13 mouse cellular contexts compared by ENCODE assay signal in genomic region chr3:51072417-51072816, GRCm38 (mm10).
DNase-seq lines count a peak whose midpoint lies in the region; ATAC-seq and TF ChIP-seq lines count a peak whose summit lies in the region.
"Had no signal": no experiment of that assay in that cellular context is flagged by ENCODE, and none has a peak within 500 bp of the region (broad histone marks: within the 10 kb centered on the region; RNA-seq: fewer than 3 reads in every experiment).

No protein-coding gene starts in this region.

- H3K27me3 ChIP-seq in forebrain, embryonic 11.5 days (ENCODE audit: control insufficient read depth, insufficient read depth, low read length) = no peaks in the 10 kb centered on the region
- H3K27me3 ChIP-seq in forebrain, postnatal 0 days (ENCODE audit: insufficient read depth, low read length) = no peaks in the 10 kb centered on the region
- no peaks in the 10 kb centered on the region for H3K27me3 ChIP-seq in kidney, embryonic 16.5 days (ENCODE audit: insufficient read depth, low read length)
- no peaks in the 10 kb centered on the region for H3K27me3 ChIP-seq in neural tube, embryonic 13.5 days
- no peaks in the 10 kb centered on the region for H3K27me3 ChIP-seq in neural tube, embryonic 15.5 days (replicated peaks)
- H3K27me3 ChIP-seq: hindbrain, embryonic 15.5 days; limb, embryonic 15.5 days had no signal

- no peaks in the 10 kb centered on the region for H3K36me3 ChIP-seq in forebrain, embryonic 11.5 days (ENCODE audit: control insufficient read depth, insufficient read depth, low read length)
- H3K36me3 ChIP-seq in forebrain, postnatal 0 days (ENCODE audit: insufficient read depth) = no peaks in the 10 kb centered on the region
- H3K36me3 ChIP-seq in kidney, embryonic 16.5 days (ENCODE audit: insufficient read depth, low read length) = no peaks in the 10 kb centered on the region
- no peaks in the 10 kb centered on the region for H3K36me3 ChIP-seq in neural tube, embryonic 13.5 days
- no peaks in the 10 kb centered on the region for H3K36me3 ChIP-seq in neural tube, embryonic 15.5 days
- H3K36me3 ChIP-seq: hindbrain, embryonic 15.5 days; limb, embryonic 15.5 days had no signal

- H3K4me3 ChIP-seq in forebrain, embryonic 11.5 days (ENCODE audit: low read depth, low read length) = no peak overlapping the region
- H3K4me3 ChIP-seq in forebrain, postnatal 0 days (ENCODE audit: low read depth, low read length) = no peak overlapping the region
- H3K4me3 ChIP-seq in kidney, embryonic 16.5 days (ENCODE audit: low read length) = no peak overlapping the region
- H3K4me3 ChIP-seq in neural tube, embryonic 13.5 days = no peak overlapping the region
- no peak overlapping the region for H3K4me3 ChIP-seq in neural tube, embryonic 15.5 days (replicated peaks)
- H3K4me3 ChIP-seq: hindbrain, embryonic 15.5 days; limb, embryonic 15.5 days had no signal

- no peak for ATAC-seq in forebrain, embryonic 11.5 days (replicated peaks; ENCODE audit: low FRiP score)
- no peak for ATAC-seq in forebrain, postnatal 0 days
- peak; percentile 40; the same call in 1 of the 2 replicates for ATAC-seq in kidney, embryonic 16.5 days (ENCODE audit: low FRiP score, low TSS enrichment)
- ATAC-seq in neural tube, embryonic 13.5 days (ENCODE audit: low read depth) = no peak
- ATAC-seq in neural tube, embryonic 15.5 days (ENCODE audit: low FRiP score) = no peak

- no peak overlapping the region for H3K27ac ChIP-seq in forebrain, embryonic 11.5 days (ENCODE audit: low read depth, low read length)
- H3K27ac ChIP-seq in forebrain, postnatal 0 days (ENCODE audit: low read depth, low read length) = no peak overlapping the region
- H3K27ac ChIP-seq in kidney, embryonic 16.5 days (ENCODE audit: low read length) = no peak overlapping the region
- H3K27ac ChIP-seq in neural tube, embryonic 13.5 days (replicated peaks) = 0 out of 2 replicates have a peak overlapping the region, but pooled peaks have one; percentile 7
- no peak overlapping the region for H3K27ac ChIP-seq in neural tube, embryonic 15.5 days (replicated peaks)
- H3K27ac ChIP-seq: hindbrain, embryonic 15.5 days; limb, embryonic 15.5 days had no signal

- H3K9me3 ChIP-seq in forebrain, embryonic 11.5 days (ENCODE audit: control insufficient read depth, low read length) = no peaks in the 10 kb centered on the region
- no peaks in the 10 kb centered on the region for H3K9me3 ChIP-seq in forebrain, postnatal 0 days (ENCODE audit: low read length)
- H3K9me3 ChIP-seq in kidney, embryonic 16.5 days (ENCODE audit: low read length) = no peaks in the 10 kb centered on the region
- no peaks in the 10 kb centered on the region for H3K9me3 ChIP-seq in neural tube, embryonic 13.5 days
- no peaks in the 10 kb centered on the region for H3K9me3 ChIP-seq in neural tube, embryonic 15.5 days (replicated peaks)
- H3K9me3 ChIP-seq: hindbrain, embryonic 15.5 days; limb, embryonic 15.5 days had no signal

- DNase-seq in forebrain, embryonic 11.5 days (ENCODE audit: low spot score) = peak; percentile 25
- DNase-seq in forebrain, postnatal 0 days = no peak
- DNase-seq in kidney, postnatal 4 days = no peak
- peak; percentile 50 for DNase-seq in telencephalon, adult 2 months (ENCODE audit: low read depth, low spot score)
- DNase-seq in urinary bladder, postnatal 10 days (ENCODE audit: low spot score) = no peak
- DNase-seq: cerebellum, adult 8-10 months; kidney, postnatal 14 days; lung, adult 2 months had no signal

- H3K9ac ChIP-seq in forebrain, embryonic 11.5 days (ENCODE audit: low read length) = no peak overlapping the region
- no peak overlapping the region for H3K9ac ChIP-seq in forebrain, postnatal 0 days
- H3K9ac ChIP-seq in kidney, embryonic 16.5 days (replicated peaks; ENCODE audit: low read length) = no peak overlapping the region
- H3K9ac ChIP-seq in neural tube, embryonic 13.5 days = no peak overlapping the region
- no peak overlapping the region for H3K9ac ChIP-seq in neural tube, embryonic 15.5 days (replicated peaks)
- H3K9ac ChIP-seq: hindbrain, embryonic 15.5 days; limb, embryonic 15.5 days had no signal

- no peak overlapping the region for H3K4me2 ChIP-seq in forebrain, embryonic 11.5 days (ENCODE audit: low read depth, low read length, severe bottlenecking)
- H3K4me2 ChIP-seq in forebrain, postnatal 0 days (ENCODE audit: low read depth) = no peak overlapping the region
- H3K4me2 ChIP-seq in kidney, embryonic 16.5 days (replicated peaks; ENCODE audit: low read depth, low read length) = no peak overlapping the region
- no peak overlapping the region for H3K4me2 ChIP-seq in neural tube, embryonic 13.5 days
- no peak overlapping the region for H3K4me2 ChIP-seq in neural tube, embryonic 15.5 days
- H3K4me2 ChIP-seq: hindbrain, embryonic 15.5 days; limb, embryonic 15.5 days had no signal

- WGBS in forebrain, embryonic 11.5 days = 89% methylated on average over 10 of the region's 10 CpGs
- 79% methylated on average over 10 of the region's 10 CpGs for WGBS in forebrain, postnatal 0 days
- 61% methylated on average over 10 of the region's 10 CpGs for WGBS in kidney, embryonic 16.5 days
- WGBS in neural tube, embryonic 13.5 days = 69% methylated on average over 10 of the region's 10 CpGs
- 70% methylated on average over 10 of the region's 10 CpGs for WGBS in neural tube, embryonic 15.5 days

- H3K4me1 ChIP-seq in forebrain, embryonic 11.5 days (replicated peaks; ENCODE audit: control insufficient read depth, insufficient read depth, low read length) = no peaks in the 10 kb centered on the region
- H3K4me1 ChIP-seq in forebrain, postnatal 0 days (ENCODE audit: insufficient read depth) = no peaks in the 10 kb centered on the region
- H3K4me1 ChIP-seq in kidney, embryonic 16.5 days (ENCODE audit: insufficient read depth, low read length) = peaks cover 33% of the 10 kb centered on the region
- peaks cover 19% of the 10 kb centered on the region for H3K4me1 ChIP-seq in neural tube, embryonic 13.5 days (replicated peaks)
- H3K4me1 ChIP-seq in neural tube, embryonic 15.5 days = 0 out of 2 replicates have a peak, but pooled peaks cover 7% of the 10 kb centered on the region

- TF ChIP-seq CTCF in forebrain, postnatal 0 days (IDR thresholded peaks at IDR 0.05; ENCODE audit: low read depth) = no peak

Comparison
In these comparisons a context has a peak if more than half of its experiments do, and no peak if none do; other contexts are left out.
1. DNase-seq: peak in forebrain, embryonic 11.5 days (single experiment) and telencephalon, adult 2 months (single experiment); none in forebrain, postnatal 0 days (single experiment), kidney, postnatal 4 days (0 of 2) and urinary bladder, postnatal 10 days (single experiment).